Mouse (Mus musculus) liver, adult 2 months (tissue): ENCODE measurements around the gene Spint5. TPM values are rescaled to one million over a fixed set of nuclear protein-coding genes. Genes with fewer than 3 reads are reported as not detected.

Experiments used
- DNase-seq: peaks from one replicate; pipeline ENCODE4 v3.0.0-alpha.2; 2011; ENCODE audit warnings: low read depth, low spot score; ENCODE audit errors: extremely low read depth
- H3K27ac ChIP-seq: fragments of 200-500 bp; replicated peaks from 2 replicates; pipeline ENCODE4 v1.5.1; 2012; ENCODE audit warnings: low read depth, mild to moderate bottlenecking, control low read depth, inconsistent platforms, low read length; ENCODE audit not compliant: insufficient read depth
- H3K27me3 ChIP-seq: fragments of 200-500 bp; 2 replicates; pipeline ENCODE4 v1.6.1; 2012; ENCODE audit warnings: mild to moderate bottlenecking, moderate library complexity, low read length, inconsistent platforms; ENCODE audit not compliant: control insufficient read depth, insufficient read depth
- H3K36me3 ChIP-seq: fragments of 200-500 bp; 2 replicates; pipeline ENCODE4 v1.6.1; 2012; ENCODE audit warnings: low read length, inconsistent platforms; ENCODE audit not compliant: control insufficient read depth, insufficient read depth
- H3K4me1 ChIP-seq: fragments of 200-500 bp; 2 replicates; pipeline ENCODE4 v1.6.1; 2011; ENCODE audit warnings: low read length; ENCODE audit not compliant: control insufficient read depth, insufficient read depth
- H3K4me3 ChIP-seq: fragments of 200-500 bp; 2 replicates; pipeline ENCODE4 v1.5.1; 2011; ENCODE audit warnings: low read depth, mild to moderate bottlenecking, control low read depth, low read length, moderate library complexity; ENCODE audit not compliant: insufficient read depth
- H3K79me2 ChIP-seq: fragments of 200-500 bp; 2 replicates; pipeline ENCODE4 v1.6.1; 2012; ENCODE audit warnings: inconsistent platforms, mild to moderate bottlenecking, low read length, moderate library complexity; ENCODE audit not compliant: control insufficient read depth, insufficient read depth
- H3K9ac ChIP-seq: fragments of 200-500 bp; 2 replicates; pipeline ENCODE4 v1.6.1; 2012; ENCODE audit warnings: low read depth, mild to moderate bottlenecking, control low read depth, inconsistent platforms, low read length
- CTCF ChIP-seq: fragments of 200-500 bp; IDR thresholded peaks from 2 replicates; pipeline ENCODE4 v1.5.1; 2011; ENCODE audit warnings: low read depth, low read length, control low read depth
- POLR2A ChIP-seq: fragments of 200-500 bp; IDR thresholded peaks from 2 replicates; pipeline ENCODE4 v1.6.1; 2011; ENCODE audit warnings: low read length, control low read depth; ENCODE audit not compliant: insufficient read depth; ENCODE audit errors: extremely low read depth
- WGBS: fragments of 180-500 bp; shearing (Covaris S2); methylation state at CpG from one replicate; pipeline ENCODE4 v1.1.7; 2018; 5-methylcytosine and 5-hydroxymethylcytosine counted together
- polyA plus RNA-seq: library from polyadenylated mRNA; depleted of rRNA; stranded (reverse); fragments of >200 nt; gene quantifications from 2 replicates; pipeline ENCODE4 v1.2.3, GENCODE M21; 2012
- total RNA-seq: library from RNA; depleted of rRNA; stranded (reverse); fragments of >200 nt; gene quantifications from 2 replicates; pipeline ENCODE4 v1.2.3, GENCODE M21; 2014

Gene Spint5
- total and polyA plus RNA-seq, 2 experiments = not detected

DNA sequence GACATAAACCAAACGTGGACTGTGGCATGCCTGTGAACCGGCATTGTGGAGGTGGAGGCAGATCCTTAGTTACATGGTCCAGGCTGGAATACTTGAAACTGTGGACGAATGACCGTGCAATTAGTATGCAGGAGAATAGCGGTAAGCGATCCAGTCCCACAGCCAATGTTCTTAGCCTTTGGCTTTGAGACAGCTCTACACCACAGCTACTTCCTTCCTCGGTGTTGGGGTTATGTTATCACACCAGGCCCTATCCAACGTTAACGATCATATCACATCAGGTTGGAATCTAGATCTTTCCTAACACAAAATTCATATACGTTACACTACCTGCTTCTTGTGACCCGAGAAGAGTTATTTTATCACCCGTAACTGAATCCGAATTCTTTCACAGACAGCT is 29.9 kb downstream of the Spint5 start:
- Histone ChIP-seq H3K4me1 (peaks cover 8% of the 10 kb centered on the region), H3K9ac (no peak overlapping the region), H3K79me2 (peaks cover 17% of the 10 kb centered on the region; the same call in 1 of the 2 replicates), H3K36me3 (peaks cover 6% of the 10 kb centered on the region), H3K4me3 (no peak overlapping the region), H3K27me3 (no peaks in the 10 kb centered on the region), H3K27ac (no peak overlapping the region)
- no peak for DNase-seq
- TF ChIP-seq POLR2A = no peak
- TF ChIP-seq CTCF = no peak
- 70% methylated on average over 13 of the region's 13 CpGs for WGBS

DNA sequence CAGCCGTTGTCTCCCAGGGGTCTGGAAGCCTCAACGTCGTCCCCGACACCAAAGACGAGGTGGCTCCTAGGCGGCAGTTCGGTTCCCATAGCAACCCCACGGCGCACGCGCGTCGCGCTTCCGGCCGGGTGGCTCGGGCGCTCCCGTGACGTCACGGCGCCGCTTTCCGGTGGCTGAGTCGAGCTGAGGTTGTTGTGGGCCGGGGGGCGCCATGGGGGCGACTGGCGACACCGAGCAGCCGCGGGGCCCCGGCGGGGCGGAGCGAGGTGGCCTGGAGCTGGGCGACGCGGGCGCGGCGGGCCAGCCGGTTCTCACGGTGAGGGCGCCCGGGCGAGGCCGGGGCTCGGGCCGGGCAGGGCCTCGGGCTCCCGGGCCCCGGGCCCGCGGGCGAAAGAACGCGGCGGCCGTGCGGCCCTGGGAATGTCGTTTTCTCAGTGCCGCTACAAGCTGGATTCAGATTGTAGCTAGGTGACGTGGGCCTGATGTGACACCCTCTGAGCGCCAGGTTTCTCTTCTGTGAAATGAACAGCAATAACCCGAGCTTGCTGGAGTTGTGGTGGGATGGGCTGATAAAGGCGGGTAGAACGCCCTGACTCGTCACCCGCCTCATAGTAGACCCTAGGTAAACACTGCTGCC is 30.9 kb downstream of the Spint5 start, which contains the start of the genes Wfdc3 and Dnttip1:
Wfdc3 (minus strand) TSS at position 89 of the 637 bp plus-strand sequence.
Dnttip1 (plus strand) TSS at position 141 of the 637 bp plus-strand sequence.
- Histone ChIP-seq H3K9ac (peak within 1 kb of the TSS; percentile 92), H3K79me2 (peaks cover 17% of the 10 kb centered on the region; the same call in 1 of the 2 replicates), H3K36me3 (peaks cover 6% of the 10 kb centered on the region), H3K27ac (peak within 1 kb of the TSS; percentile 18), H3K4me1 (peaks cover 8% of the 10 kb centered on the region), H3K4me3 (peak within 1 kb of the TSS; percentile 84), H3K27me3 (no peaks in the 10 kb centered on the region)
- 1% methylated on average over 70 of the region's 70 CpGs for WGBS
- TF ChIP-seq POLR2A (no peak), CTCF (no peak)
- DNase-seq = peak; percentile 64

DNA sequence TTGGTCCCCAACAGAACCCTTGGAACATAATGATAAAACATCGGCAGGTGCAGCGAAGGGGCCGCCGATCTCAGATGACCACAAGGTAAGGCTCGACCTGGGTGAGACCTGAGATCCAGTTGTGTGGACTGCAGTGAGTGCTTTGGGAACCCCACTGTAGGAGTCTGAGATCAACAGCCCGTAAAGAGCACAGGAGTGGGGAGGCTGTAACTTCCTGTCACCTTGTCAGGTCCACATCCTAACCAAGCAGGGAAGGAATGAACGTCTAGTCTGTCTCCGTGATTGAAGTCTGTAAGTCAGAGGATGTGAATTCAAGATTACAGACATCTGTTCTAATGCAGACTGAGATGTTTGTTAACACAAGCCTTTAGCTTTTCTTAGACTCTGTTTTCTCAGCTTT is 31.6 kb downstream of the Spint5 start:
- Histone ChIP-seq H3K4me3 (peak overlapping the region; percentile 84), H3K27ac (no peak overlapping the region), H3K4me1 (peaks cover 8% of the 10 kb centered on the region), H3K36me3 (peaks cover 8% of the 10 kb centered on the region), H3K27me3 (no peaks in the 10 kb centered on the region), H3K9ac (peak overlapping the region; percentile 92), H3K79me2 (peaks cover 17% of the 10 kb centered on the region; the same call in 1 of the 2 replicates)
- WGBS = 31% methylated on average over 8 of the region's 8 CpGs
- no peak for DNase-seq
- no peak for TF ChIP-seq POLR2A
- no peak for TF ChIP-seq CTCF

DNA sequence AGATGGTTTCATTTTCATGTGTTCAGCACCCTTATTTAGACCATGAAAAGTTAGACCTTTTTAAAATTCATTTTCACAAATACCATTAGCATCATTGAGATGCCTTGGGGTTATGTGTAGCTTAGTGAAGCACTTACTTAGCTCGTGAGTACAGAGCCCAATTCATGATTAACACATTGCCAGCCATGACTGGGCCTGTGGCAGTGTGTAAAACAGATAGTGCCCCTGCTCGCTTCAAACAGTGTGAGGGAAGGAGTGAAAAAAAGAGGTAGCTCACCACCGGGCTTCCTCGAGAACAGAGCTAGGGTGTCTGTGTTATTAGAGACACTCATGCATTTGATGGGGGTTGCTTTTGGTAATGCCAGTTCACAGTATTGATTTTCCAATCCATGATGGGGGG is 33.1 kb downstream of the Spint5 start:
- H3K9ac ChIP-seq = no peak overlapping the region

DNA sequence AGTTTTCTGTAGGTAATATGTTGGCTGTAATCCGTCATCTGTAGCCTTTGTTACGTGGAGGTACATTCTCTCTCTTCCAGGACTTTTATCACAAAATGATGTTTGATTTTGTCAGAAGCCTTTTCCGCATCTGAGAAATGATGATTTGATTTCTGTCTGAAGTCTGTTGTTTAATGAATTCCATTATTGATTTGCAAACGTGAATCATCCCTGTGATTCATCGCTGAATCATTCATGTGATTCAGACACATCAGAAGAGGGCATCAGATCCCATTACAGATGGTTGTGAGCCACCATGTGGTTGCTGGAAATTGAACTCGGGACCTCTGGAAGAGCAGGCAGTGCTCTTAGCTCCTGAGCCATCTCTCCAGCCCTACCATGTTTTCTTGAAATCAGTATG is 33.9 kb downstream of the Spint5 start:
- 76% methylated on average over 6 of the region's 6 CpGs for WGBS
- Histone ChIP-seq H3K4me1 (peaks cover 10% of the 10 kb centered on the region), H3K27me3 (no peaks in the 10 kb centered on the region), H3K79me2 (peaks cover 17% of the 10 kb centered on the region; the same call in 1 of the 2 replicates), H3K36me3 (peaks cover 13% of the 10 kb centered on the region), H3K9ac (no peak overlapping the region), H3K27ac (no peak overlapping the region), H3K4me3 (no peak overlapping the region)
- DNase-seq = no peak
- TF ChIP-seq POLR2A (no peak), CTCF (no peak)

More for the DNA sequence above, 33.1 kb downstream of the Spint5 start:
- Histone ChIP-seq H3K79me2 (peaks cover 17% of the 10 kb centered on the region; the same call in 1 of the 2 replicates), H3K36me3 (peaks cover 8% of the 10 kb centered on the region), H3K4me3 (no peak overlapping the region), H3K27me3 (no peaks in the 10 kb centered on the region), H3K27ac (no peak overlapping the region), H3K4me1 (peaks cover 10% of the 10 kb centered on the region)
- WGBS = 91% methylated on average over 4 of the region's 4 CpGs
- TF ChIP-seq POLR2A (no peak), CTCF (no peak)
- no peak for DNase-seq

DNA sequence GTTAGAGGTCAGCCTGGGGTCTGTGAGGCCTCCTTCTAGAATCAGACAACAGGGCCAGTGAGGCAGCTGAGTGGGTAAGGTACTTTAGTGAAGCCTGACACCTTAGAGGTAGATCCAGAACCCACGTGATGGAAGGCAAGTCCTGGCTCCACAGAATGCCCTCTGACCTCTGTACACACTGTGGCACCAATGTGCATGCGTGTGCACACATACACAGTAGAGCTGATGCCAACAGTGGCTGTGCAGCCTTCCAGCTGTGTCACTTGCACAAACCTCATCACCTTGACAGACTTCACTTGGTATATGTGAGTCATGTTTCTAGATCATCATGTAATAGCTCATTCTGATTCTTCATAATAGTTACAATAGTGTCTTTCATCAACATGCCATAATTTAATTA is 37.3 kb downstream of the Spint5 start:
- H3K4me1 ChIP-seq = 0 out of 2 replicates have a peak, but pooled peaks cover 2% of the 10 kb centered on the region
- TF ChIP-seq CTCF (no peak), POLR2A (no peak)
- 29% methylated on average over 2 of the region's 2 CpGs for WGBS

More for the DNA sequence above, 37.3 kb downstream of the Spint5 start:
- Histone ChIP-seq H3K79me2 (peaks cover 4% of the 10 kb centered on the region; the same call in 1 of the 2 replicates), H3K27me3 (no peaks in the 10 kb centered on the region), H3K9ac (no peak overlapping the region), H3K36me3 (peaks cover 39% of the 10 kb centered on the region), H3K27ac (no peak overlapping the region), H3K4me3 (no peak overlapping the region)
- peak; percentile 57 for DNase-seq
